Mouse (Mus musculus) hindbrain, embryonic 15.5 days (tissue): Measurements from ENCODE around the gene Igfn1. TPM values are rescaled to one million over a fixed set of nuclear protein-coding genes. Genes with fewer than 3 reads are reported as not detected.

ENCODE experiments used
- ATAC-seq: fragments of 200-750 bp; cut with Nextera tagmentation; 2 replicates; pipeline ENCODE4 v1.8.0; 2017; ENCODE audit warnings: low read depth, moderate number of reproducible peaks, moderate TSS enrichment; ENCODE audit not compliant: low FRiP score
- H3K27ac ChIP-seq: fragments of 300-500 bp; sonication (generic); replicated peaks from 2 replicates; pipeline ENCODE4 v1.5.1; 2015; ENCODE audit warnings: mild to moderate bottlenecking, inconsistent platforms
- H3K27me3 ChIP-seq: fragments of 300-500 bp; sonication (generic); 2 replicates; pipeline ENCODE4 v1.6.1; 2015; ENCODE audit warnings: control low read depth, inconsistent platforms
- H3K36me3 ChIP-seq: fragments of 300-500 bp; sonication (generic); 2 replicates; pipeline ENCODE4 v1.6.1; 2015; ENCODE audit warnings: control low read depth, inconsistent platforms
- H3K4me1 ChIP-seq: fragments of 300-500 bp; sonication (generic); replicated peaks from 2 replicates; pipeline ENCODE4 v1.6.1; 2015; ENCODE audit warnings: control low read depth, inconsistent platforms
- H3K4me2 ChIP-seq: fragments of 300-500 bp; sonication (generic); 2 replicates; pipeline ENCODE4 v1.6.1; 2015; ENCODE audit warnings: moderate library complexity, mild to moderate bottlenecking, inconsistent platforms
- H3K4me3 ChIP-seq: fragments of 300-500 bp; sonication (generic); 2 replicates; pipeline ENCODE4 v1.5.1; 2015; ENCODE audit warnings: mild to moderate bottlenecking, inconsistent platforms
- H3K9ac ChIP-seq: fragments of 300-500 bp; sonication (generic); 2 replicates; pipeline ENCODE4 v1.6.1; 2015; ENCODE audit warnings: inconsistent platforms
- H3K9me3 ChIP-seq: fragments of 300-500 bp; sonication (generic); 2 replicates; pipeline ENCODE4 v1.6.1; 2016; ENCODE audit warnings: control low read depth, inconsistent platforms
- WGBS: fragments of 180-500 bp; shearing (Covaris S2); methylation state at CpG from one replicate; pipeline ENCODE4 v1.1.7; 2015; 5-methylcytosine and 5-hydroxymethylcytosine counted together
- polyA plus RNA-seq: library from polyadenylated mRNA; unstranded; fragments of >200 nt; fragmentation: Nextera tagmentation; extraction: Ambion mirVana; gene quantifications from 2 replicates; pipeline ENCODE4 v1.2.1, GENCODE M21; 2015

Gene Igfn1
- polyA plus RNA-seq, 1 experiment from 2014 or later = 0.05 TPM

DNA sequence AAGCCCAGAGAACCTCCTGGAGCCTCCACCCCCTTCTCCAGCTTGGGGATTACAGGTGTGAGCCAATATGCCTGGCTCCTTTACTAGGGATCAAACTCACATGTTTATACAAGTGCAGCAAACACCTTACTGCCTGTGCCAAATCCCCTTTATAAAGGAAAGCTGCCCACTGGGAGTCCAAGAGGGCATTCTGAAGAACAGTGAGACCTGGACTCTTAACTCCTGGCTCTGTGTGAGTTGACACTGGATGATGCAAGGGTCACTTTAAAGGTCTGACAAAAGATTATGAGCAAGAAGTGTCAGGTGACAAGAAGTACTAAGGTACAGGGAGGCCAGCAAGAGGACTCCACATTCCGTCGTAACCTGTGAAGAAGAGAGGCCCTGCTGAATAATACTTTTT is 4.7 kb downstream of the Igfn1 start:
- Histone ChIP-seq H3K27me3 (0 out of 2 replicates have a peak, but pooled peaks cover 2% of the 10 kb centered on the region), H3K9me3 (no peaks in the 10 kb centered on the region), H3K4me1 (no peaks in the 10 kb centered on the region), H3K4me3 (no peak overlapping the region), H3K27ac (no peak overlapping the region), H3K9ac (no peak overlapping the region), H3K36me3 (no peaks in the 10 kb centered on the region), H3K4me2 (no peak overlapping the region)
- ATAC-seq = no peak
- WGBS = 94% methylated on average over 2 of the region's 2 CpGs

DNA sequence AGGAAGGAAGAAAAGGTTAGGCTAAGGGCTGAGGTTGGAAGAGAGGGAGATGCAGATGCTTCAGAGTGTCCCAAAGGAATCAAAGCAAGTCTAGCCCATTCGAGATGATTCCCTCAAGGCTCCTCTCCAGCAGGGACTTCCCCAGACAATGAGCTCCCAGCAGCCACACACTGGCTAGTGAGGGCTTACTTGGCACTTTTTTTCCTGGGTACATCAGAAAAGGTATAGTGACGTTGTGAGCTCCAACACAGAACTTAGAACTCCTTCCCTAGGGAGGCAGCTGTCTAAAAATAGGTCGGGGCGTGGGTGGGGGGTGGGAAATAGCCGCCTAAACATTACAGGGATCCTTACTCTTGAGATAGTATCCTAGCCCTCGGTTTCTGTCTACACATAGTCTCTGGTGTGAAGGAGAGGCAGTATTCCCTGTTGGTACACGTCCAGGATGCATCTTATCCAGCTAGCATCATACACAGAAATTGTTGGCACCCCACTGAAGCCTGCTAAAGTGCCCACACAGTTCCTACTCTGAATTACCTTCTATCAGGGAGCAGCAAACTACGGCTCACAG is 6.3 kb downstream of the Igfn1 start:
- WGBS = 61% methylated on average over 8 of the region's 8 CpGs
- Histone ChIP-seq H3K27ac (no peak overlapping the region), H3K27me3 (no peaks in the 10 kb centered on the region), H3K9ac (no peak overlapping the region), H3K4me3 (no peak overlapping the region), H3K36me3 (no peaks in the 10 kb centered on the region), H3K4me1 (no peaks in the 10 kb centered on the region), H3K9me3 (no peaks in the 10 kb centered on the region), H3K4me2 (no peak overlapping the region)
- ATAC-seq = no peak

DNA sequence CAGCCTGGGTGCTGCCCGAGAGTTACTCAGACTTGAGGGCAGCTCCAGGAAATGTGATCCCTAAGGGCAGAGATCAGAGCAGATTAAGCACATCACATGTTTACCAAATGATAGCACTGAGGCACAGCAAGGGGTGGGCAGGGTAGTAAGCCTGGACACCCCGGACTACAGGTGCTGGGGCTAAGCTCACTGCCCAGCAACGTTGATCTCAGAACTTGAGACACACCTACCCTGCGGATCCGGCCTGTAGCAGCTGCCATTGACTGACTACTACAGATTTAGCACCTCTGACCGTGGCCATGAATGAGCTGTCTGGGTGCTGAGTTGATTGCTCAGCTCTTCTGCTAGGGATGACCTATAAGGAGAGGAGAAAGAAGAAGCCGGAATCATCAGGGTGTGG is 8.6 kb downstream of the Igfn1 start:
- H3K9ac ChIP-seq = no peak overlapping the region
- WGBS = 79% methylated on average over 7 of the region's 7 CpGs
- no peaks in the 10 kb centered on the region for H3K9me3 ChIP-seq
- H3K4me2 ChIP-seq = no peak overlapping the region
- H3K4me1 ChIP-seq = no peaks in the 10 kb centered on the region
- no peaks in the 10 kb centered on the region for H3K27me3 ChIP-seq
- no peak for ATAC-seq
- H3K36me3 ChIP-seq = no peaks in the 10 kb centered on the region
- H3K4me3 ChIP-seq = no peak overlapping the region
- no peak overlapping the region for H3K27ac ChIP-seq

DNA sequence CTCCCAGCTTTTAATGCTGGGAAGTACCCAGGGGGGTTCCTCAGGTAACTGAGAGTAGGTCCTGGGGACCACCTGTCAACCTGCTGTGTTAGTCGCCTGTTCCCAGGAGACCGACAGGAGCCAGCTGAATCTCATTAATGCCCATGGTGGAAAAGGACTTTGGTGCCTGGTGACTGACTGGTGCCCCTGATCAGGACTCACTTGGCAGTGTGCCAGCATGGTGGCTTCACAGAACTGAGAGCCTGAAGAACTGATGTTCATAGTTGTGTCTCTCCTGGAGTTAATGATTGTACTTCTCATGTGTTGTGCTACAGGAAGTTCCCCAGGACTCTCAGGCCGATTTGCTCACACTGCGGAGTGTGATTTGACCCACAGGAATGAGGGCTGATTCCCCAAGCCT is 12.7 kb downstream of the Igfn1 start:
- H3K36me3 ChIP-seq = no peaks in the 10 kb centered on the region
- no peak overlapping the region for H3K4me3 ChIP-seq
- no peaks in the 10 kb centered on the region for H3K27me3 ChIP-seq
- no peak overlapping the region for H3K9ac ChIP-seq
- H3K4me2 ChIP-seq = no peak overlapping the region
- ATAC-seq = no peak
- H3K27ac ChIP-seq = no peak overlapping the region
- H3K9me3 ChIP-seq = no peaks in the 10 kb centered on the region
- no peaks in the 10 kb centered on the region for H3K4me1 ChIP-seq
- 72% methylated on average over 4 of the region's 4 CpGs for WGBS

DNA sequence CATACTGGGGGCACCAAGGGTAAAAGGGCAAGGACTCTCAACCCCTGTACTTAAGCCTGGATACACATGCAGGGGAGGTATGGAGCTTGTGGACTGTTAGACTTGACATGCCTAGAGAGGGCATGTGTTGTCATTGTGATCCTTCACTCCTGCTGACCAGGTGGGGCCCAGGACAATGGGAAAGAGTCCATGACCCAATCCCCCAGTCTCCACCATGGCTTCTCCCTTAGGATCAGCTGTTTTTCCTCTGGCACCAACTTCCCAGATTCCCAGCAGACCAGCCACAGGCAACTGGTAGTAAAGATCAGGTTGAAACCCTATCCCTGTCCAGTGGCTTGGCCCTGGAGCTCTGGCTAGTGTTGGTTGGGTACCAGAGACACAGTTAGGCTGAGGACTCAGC is 16.3 kb downstream of the Igfn1 start:
- H3K9me3 ChIP-seq = no peaks in the 10 kb centered on the region
- H3K4me3 ChIP-seq = no peak overlapping the region
- H3K27me3 ChIP-seq = no peaks in the 10 kb centered on the region
- H3K36me3 ChIP-seq = no peaks in the 10 kb centered on the region
- H3K27ac ChIP-seq = no peak overlapping the region
- no peaks in the 10 kb centered on the region for H3K4me1 ChIP-seq
- no peak overlapping the region for H3K9ac ChIP-seq
- no peak overlapping the region for H3K4me2 ChIP-seq
- no peak for ATAC-seq

DNA sequence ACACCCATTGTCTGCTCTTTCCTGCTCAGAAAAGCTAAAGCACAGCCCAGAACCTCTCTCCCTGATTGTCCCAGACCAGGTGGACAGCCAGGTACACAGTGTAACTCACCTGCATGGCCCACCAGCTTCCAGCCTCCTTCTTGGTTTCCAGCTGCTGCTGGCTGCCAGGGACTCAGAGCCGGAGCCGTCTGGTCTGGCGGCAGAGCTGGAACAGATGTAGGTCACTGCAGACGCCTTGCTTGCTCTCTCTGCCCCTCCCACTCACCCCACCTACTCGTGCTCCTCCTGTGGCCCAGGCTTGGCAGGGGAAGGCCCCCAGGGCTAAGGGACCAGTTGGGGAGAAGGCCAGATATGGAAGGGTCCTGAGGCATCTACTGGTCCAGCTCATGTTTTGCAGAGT is 22.0 kb downstream of the Igfn1 start:
- Histone ChIP-seq H3K9ac (no peak overlapping the region), H3K27ac (no peak overlapping the region), H3K9me3 (no peaks in the 10 kb centered on the region), H3K4me2 (no peak overlapping the region), H3K4me3 (no peak overlapping the region), H3K27me3 (no peaks in the 10 kb centered on the region), H3K36me3 (no peaks in the 10 kb centered on the region), H3K4me1 (no peaks in the 10 kb centered on the region)
- 61% methylated on average over 5 of the region's 5 CpGs for WGBS
- no peak for ATAC-seq

DNA sequence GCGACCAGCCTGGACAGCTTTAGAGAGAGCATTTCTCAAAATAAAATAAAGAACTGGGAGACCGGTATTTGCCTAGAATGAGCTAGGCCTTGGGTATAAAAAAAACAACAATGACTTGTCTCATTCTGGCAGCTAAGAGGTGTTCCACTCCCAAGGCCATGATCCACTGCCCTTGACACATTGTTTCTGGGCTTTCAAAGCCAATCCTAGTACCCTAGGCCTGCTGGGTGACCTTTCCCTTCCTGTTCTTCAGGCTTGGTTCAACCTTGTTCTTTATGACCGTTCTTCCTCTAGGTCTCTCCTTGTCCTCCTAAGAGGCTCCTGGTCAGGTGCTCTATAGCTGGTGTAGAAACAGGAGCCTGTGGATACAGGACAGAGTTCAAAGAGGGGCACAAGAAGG is 33.6 kb downstream of the Igfn1 start:
- Histone ChIP-seq H3K9me3 (no peaks in the 10 kb centered on the region), H3K4me2 (no peak overlapping the region), H3K27ac (no peak overlapping the region), H3K36me3 (no peaks in the 10 kb centered on the region), H3K9ac (no peak overlapping the region), H3K27me3 (no peaks in the 10 kb centered on the region), H3K4me1 (no peaks in the 10 kb centered on the region), H3K4me3 (no peak overlapping the region)
- no peak for ATAC-seq
- 94% methylated on average over 3 of the region's 3 CpGs for WGBS

DNA sequence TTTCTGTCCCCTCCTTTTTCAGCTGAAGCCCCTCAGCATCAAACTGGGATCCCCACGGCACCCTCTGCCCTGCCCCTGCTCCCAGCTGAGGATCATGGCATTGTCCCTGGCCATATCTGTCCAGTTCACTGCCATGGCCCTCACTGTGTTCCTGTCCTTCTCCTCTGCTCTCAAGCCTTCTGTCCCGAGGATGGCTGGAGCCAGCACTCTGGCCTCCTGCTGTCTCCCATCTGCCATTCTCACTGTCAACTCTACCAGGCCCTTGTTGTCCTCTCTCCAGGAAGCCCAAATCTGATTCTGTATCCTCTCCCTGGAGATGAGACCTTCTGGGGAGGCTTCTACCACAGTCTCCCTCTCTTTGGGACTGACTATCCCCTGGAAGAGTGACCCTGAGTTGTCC is 35.7 kb downstream of the Igfn1 start:
- Histone ChIP-seq H3K9me3 (no peaks in the 10 kb centered on the region), H3K4me2 (no peak overlapping the region), H3K9ac (no peak overlapping the region), H3K4me3 (no peak overlapping the region), H3K36me3 (no peaks in the 10 kb centered on the region), H3K27ac (no peak overlapping the region), H3K27me3 (no peaks in the 10 kb centered on the region), H3K4me1 (no peaks in the 10 kb centered on the region)
- 48% methylated on average over 2 of the region's 2 CpGs for whole genome bisulfite sequencing
- ATAC-seq = no peak

DNA sequence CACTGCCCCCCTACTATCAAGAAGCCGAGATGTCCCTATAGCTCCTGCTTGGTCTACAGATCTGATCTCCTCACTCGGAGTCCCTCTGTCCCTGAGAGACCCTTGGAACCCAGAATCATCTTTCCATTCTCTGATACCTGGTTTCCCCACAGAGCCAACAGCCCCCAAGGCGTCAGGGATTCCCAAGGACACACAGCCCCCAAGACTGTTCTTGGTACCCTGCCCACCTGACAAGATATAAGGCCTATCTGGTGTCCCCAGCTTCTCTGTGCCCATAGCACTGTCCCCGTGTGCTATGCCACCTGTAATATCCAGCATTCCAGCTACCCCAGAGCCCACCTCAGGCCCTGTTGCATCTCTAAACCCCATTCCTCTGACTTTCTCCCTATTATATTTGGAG is 38.4 kb downstream of the Igfn1 start:
- Histone ChIP-seq H3K27ac (no peak overlapping the region), H3K36me3 (no peaks in the 10 kb centered on the region), H3K9ac (no peak overlapping the region), H3K4me1 (no peaks in the 10 kb centered on the region), H3K4me3 (no peak overlapping the region), H3K4me2 (no peak overlapping the region), H3K9me3 (no peaks in the 10 kb centered on the region), H3K27me3 (no peaks in the 10 kb centered on the region)
- ATAC-seq = no peak
- 85% methylated on average over 4 of the region's 4 CpGs for WGBS

DNA sequence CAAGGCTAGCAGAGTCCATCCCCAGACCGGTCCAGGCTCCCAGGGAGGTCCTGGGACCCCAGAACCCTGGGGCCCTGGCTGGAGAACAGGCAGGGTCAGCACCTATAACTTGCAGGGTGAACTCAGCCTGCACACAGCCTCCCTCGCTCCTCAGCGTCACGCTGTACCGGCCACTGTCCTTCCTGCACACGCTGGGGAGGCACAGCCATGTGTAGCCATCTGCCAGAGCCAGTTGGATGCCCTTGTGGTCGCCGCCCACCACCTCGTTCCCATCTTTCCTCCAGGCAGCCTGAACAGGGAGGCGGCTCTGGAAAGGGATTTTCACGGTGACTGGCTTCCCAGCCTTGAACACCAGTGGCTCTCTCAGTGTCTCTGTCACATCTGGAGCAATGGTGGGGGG is 41.6 kb downstream of the Igfn1 start:
- no peaks in the 10 kb centered on the region for H3K9me3 ChIP-seq
- no peaks in the 10 kb centered on the region for H3K36me3 ChIP-seq
- H3K4me1 ChIP-seq = no peaks in the 10 kb centered on the region
- 60% methylated on average over 11 of the region's 11 CpGs for WGBS
- no peak for ATAC-seq
- H3K9ac ChIP-seq = no peak overlapping the region
- no peaks in the 10 kb centered on the region for H3K27me3 ChIP-seq
- H3K27ac ChIP-seq = no peak overlapping the region
- no peak overlapping the region for H3K4me3 ChIP-seq
- no peak overlapping the region for H3K4me2 ChIP-seq

DNA sequence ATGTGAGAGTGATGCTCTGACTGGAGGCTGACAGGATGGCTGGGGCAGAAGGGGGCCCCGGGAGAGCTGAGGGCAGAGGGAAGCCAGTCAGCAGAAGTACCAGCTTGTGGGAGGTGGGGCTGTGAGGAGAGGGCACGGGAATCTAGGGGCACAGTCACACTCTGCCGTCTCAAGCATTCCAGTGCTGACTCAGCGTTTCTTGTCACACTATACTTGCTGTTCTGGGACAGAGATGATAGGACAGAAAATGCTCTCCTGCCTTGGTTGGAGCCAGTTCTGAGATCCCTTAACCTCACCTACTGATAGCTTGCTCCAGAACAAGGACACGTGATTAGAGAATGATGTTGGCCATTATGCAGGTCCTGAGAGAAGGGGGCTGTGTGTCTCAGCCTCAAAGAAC is 43.0 kb downstream of the Igfn1 start:
- Histone ChIP-seq H3K27me3 (no peaks in the 10 kb centered on the region), H3K9ac (no peak overlapping the region), H3K4me1 (no peaks in the 10 kb centered on the region), H3K4me3 (no peak overlapping the region), H3K9me3 (no peaks in the 10 kb centered on the region), H3K36me3 (no peaks in the 10 kb centered on the region), H3K27ac (no peak overlapping the region), H3K4me2 (no peak overlapping the region)
- ATAC-seq = no peak
- WGBS = 67% methylated on average over 5 of the region's 5 CpGs

DNA sequence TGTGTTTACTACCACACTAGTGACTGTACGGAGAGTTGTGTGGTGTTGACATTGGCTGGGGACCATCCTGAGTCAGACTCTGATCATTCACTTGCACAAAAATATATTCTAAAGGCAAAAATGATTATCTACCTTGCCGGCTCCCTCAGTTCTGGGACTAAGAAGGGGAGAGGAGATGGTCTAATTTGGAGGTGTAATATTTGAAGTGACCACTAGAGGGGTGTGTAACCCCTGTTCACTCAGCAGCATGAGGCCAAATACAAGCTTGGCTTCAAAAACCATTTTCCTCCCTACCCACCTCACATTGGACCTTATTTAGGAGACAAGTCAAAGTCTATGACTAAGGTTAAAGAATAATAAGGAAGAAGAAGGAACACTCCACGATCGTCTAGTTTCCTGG is 47.7 kb downstream of the Igfn1 start:
- H3K27me3 ChIP-seq = no peaks in the 10 kb centered on the region
- WGBS = 54% methylated on average over 4 of the region's 4 CpGs
- H3K4me2 ChIP-seq = no peak overlapping the region
- ATAC-seq = no peak
- no peak overlapping the region for H3K4me3 ChIP-seq
- no peaks in the 10 kb centered on the region for H3K4me1 ChIP-seq
- no peak overlapping the region for H3K9ac ChIP-seq
- no peak overlapping the region for H3K27ac ChIP-seq
- H3K36me3 ChIP-seq = no peaks in the 10 kb centered on the region
- no peaks in the 10 kb centered on the region for H3K9me3 ChIP-seq

DNA sequence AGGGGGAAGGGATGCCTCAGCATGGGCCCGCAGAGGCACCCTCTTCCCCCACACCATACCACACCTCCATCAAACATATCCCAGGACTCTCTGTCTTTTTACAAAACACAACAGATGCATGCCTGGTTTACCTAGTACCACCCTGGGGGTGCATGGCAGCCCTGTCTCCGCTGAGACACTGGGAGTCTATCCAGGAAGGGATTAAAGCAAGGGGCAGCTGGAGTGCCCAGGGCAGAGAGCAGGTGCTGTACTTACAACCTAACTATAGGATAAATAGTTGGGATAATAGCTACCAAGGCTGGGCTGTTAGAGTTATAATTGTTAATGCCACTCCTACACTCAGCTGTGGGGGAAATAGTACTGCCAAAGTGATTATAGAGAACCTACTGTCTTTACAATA is 57.3 kb downstream of the Igfn1 start:
- Histone ChIP-seq H3K4me3 (no peak overlapping the region), H3K27ac (no peak overlapping the region), H3K9me3 (no peaks in the 10 kb centered on the region), H3K27me3 (no peaks in the 10 kb centered on the region), H3K4me1 (peaks cover 10% of the 10 kb centered on the region; the same call in 1 of the 2 replicates), H3K9ac (no peak overlapping the region), H3K36me3 (no peaks in the 10 kb centered on the region), H3K4me2 (no peak overlapping the region)
- 71% methylated on average over 2 of the region's 2 CpGs for WGBS
- ATAC-seq = no peak
